Mouse (Mus musculus) liver, adult 2 months (tissue): ENCODE data around the gene Rapgef5. TPM values are rescaled to one million over a fixed set of nuclear protein-coding genes. Genes with fewer than 3 reads are reported as not detected.

Experiments used
- DNase-seq: peaks from one replicate; pipeline ENCODE4 v3.0.0-alpha.2; 2011; ENCODE audit warnings: low read depth, low spot score; ENCODE audit errors: extremely low read depth
- H3K27ac ChIP-seq: fragments of 200-500 bp; replicated peaks from 2 replicates; pipeline ENCODE4 v1.5.1; 2012; ENCODE audit warnings: low read depth, mild to moderate bottlenecking, control low read depth, inconsistent platforms, low read length; ENCODE audit not compliant: insufficient read depth
- H3K27me3 ChIP-seq: fragments of 200-500 bp; 2 replicates; pipeline ENCODE4 v1.6.1; 2012; ENCODE audit warnings: mild to moderate bottlenecking, moderate library complexity, low read length, inconsistent platforms; ENCODE audit not compliant: control insufficient read depth, insufficient read depth
- H3K36me3 ChIP-seq: fragments of 200-500 bp; 2 replicates; pipeline ENCODE4 v1.6.1; 2012; ENCODE audit warnings: low read length, inconsistent platforms; ENCODE audit not compliant: control insufficient read depth, insufficient read depth
- H3K4me1 ChIP-seq: fragments of 200-500 bp; 2 replicates; pipeline ENCODE4 v1.6.1; 2011; ENCODE audit warnings: low read length; ENCODE audit not compliant: control insufficient read depth, insufficient read depth
- H3K4me3 ChIP-seq: fragments of 200-500 bp; 2 replicates; pipeline ENCODE4 v1.5.1; 2011; ENCODE audit warnings: low read depth, mild to moderate bottlenecking, control low read depth, low read length, moderate library complexity; ENCODE audit not compliant: insufficient read depth
- H3K79me2 ChIP-seq: fragments of 200-500 bp; 2 replicates; pipeline ENCODE4 v1.6.1; 2012; ENCODE audit warnings: inconsistent platforms, mild to moderate bottlenecking, low read length, moderate library complexity; ENCODE audit not compliant: control insufficient read depth, insufficient read depth
- H3K9ac ChIP-seq: fragments of 200-500 bp; 2 replicates; pipeline ENCODE4 v1.6.1; 2012; ENCODE audit warnings: low read depth, mild to moderate bottlenecking, control low read depth, inconsistent platforms, low read length
- CTCF ChIP-seq: fragments of 200-500 bp; IDR thresholded peaks from 2 replicates; pipeline ENCODE4 v1.5.1; 2011; ENCODE audit warnings: low read depth, low read length, control low read depth
- POLR2A ChIP-seq: fragments of 200-500 bp; IDR thresholded peaks from 2 replicates; pipeline ENCODE4 v1.6.1; 2011; ENCODE audit warnings: low read length, control low read depth; ENCODE audit not compliant: insufficient read depth; ENCODE audit errors: extremely low read depth
- WGBS: fragments of 180-500 bp; shearing (Covaris S2); methylation state at CpG from one replicate; pipeline ENCODE4 v1.1.7; 2018; 5-methylcytosine and 5-hydroxymethylcytosine counted together
- polyA plus RNA-seq: library from polyadenylated mRNA; depleted of rRNA; stranded (reverse); fragments of >200 nt; gene quantifications from 2 replicates; pipeline ENCODE4 v1.2.3, GENCODE M21; 2012
- total RNA-seq: library from RNA; depleted of rRNA; stranded (reverse); fragments of >200 nt; gene quantifications from 2 replicates; pipeline ENCODE4 v1.2.3, GENCODE M21; 2014

Rapgef5 gene
- total and polyA plus RNA-seq, 2 experiments = 2.1 to 13.3 TPM

- Histone ChIP-seq H3K4me1 (no peaks in the 10 kb centered on the region), H3K27me3 (no peaks in the 10 kb centered on the region), H3K4me3 (no peak overlapping the region), H3K36me3 (no peaks in the 10 kb centered on the region), H3K79me2 (no peaks in the 10 kb centered on the region), H3K9ac (no peak overlapping the region), H3K27ac (no peak overlapping the region)
- TF ChIP-seq CTCF (no peak), POLR2A (no peak)
- WGBS = 55% methylated on average over 2 of the region's 2 CpGs
- DNase-seq = no peak
Measured at GRCm38 (mm10) chr12:117598190-117598589, 81.9 kb downstream of the Rapgef5 start.

- H3K4me3 ChIP-seq = no peak overlapping the region
- no peaks in the 10 kb centered on the region for H3K4me1 ChIP-seq
- WGBS = 78% methylated on average over 3 of the region's 3 CpGs
- no peaks in the 10 kb centered on the region for H3K79me2 ChIP-seq
- H3K27ac ChIP-seq = no peak overlapping the region
- DNase-seq = no peak
- no peak for TF ChIP-seq POLR2A
- TF ChIP-seq CTCF = no peak
- no peaks in the 10 kb centered on the region for H3K36me3 ChIP-seq
- no peaks in the 10 kb centered on the region for H3K27me3 ChIP-seq
- no peak overlapping the region for H3K9ac ChIP-seq
Measured at GRCm38 (mm10) chr12:117605966-117606365, 89.7 kb downstream of the Rapgef5 start.

- DNase-seq = no peak
- Histone ChIP-seq H3K9ac (no peak overlapping the region), H3K27ac (no peak overlapping the region), H3K4me1 (no peaks in the 10 kb centered on the region), H3K36me3 (no peaks in the 10 kb centered on the region), H3K4me3 (no peak overlapping the region), H3K79me2 (no peaks in the 10 kb centered on the region), H3K27me3 (no peaks in the 10 kb centered on the region)
- 92% methylated on average over 3 of the region's 3 CpGs for WGBS
- TF ChIP-seq POLR2A (no peak), CTCF (no peak)
Measured at GRCm38 (mm10) chr12:117612715-117613114, 96.4 kb downstream of the Rapgef5 start.

GRCm38 (mm10) chr12:117619523-117620023 is 103.3 kb downstream of the Rapgef5 start:
- Histone ChIP-seq H3K27ac (no peak overlapping the region), H3K27me3 (no peaks in the 10 kb centered on the region)

DNA sequence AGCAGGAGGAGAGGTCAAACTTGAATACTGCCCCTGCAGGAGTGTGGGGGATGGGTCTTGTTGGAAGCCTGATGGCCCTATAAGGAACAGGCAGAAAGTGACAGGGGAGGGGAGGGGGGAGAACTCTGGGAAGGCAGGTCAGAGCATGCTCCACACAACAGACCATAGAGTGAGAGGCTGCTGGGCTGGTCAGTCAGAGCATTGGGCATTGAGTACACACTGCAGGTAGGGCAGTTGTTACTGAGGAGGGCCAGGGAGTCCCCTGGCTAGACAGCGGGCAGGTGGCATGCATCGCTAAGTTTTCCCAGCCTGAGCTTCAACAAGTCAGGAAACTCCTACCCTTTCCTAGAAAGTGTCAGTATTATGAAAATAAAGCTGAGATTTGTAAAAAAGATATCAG is 106.7 kb downstream of the Rapgef5 start:
- H3K27me3 ChIP-seq = no peaks in the 10 kb centered on the region
- 92% methylated on average over 2 of the region's 2 CpGs for WGBS
- TF ChIP-seq CTCF = no peak
- no peak for TF ChIP-seq POLR2A

More at GRCm38 (mm10) chr12:117619523-117620023, 103.3 kb downstream of the Rapgef5 start:
- Histone ChIP-seq H3K4me3 (no peak overlapping the region), H3K79me2 (no peaks in the 10 kb centered on the region), H3K36me3 (no peaks in the 10 kb centered on the region), H3K4me1 (no peaks in the 10 kb centered on the region), H3K9ac (no peak overlapping the region)
- DNase-seq = no peak
- TF ChIP-seq CTCF (no peak), POLR2A (no peak)
- WGBS = 73% methylated on average over 4 of the region's 4 CpGs

GRCm38 (mm10) chr12:117627311-117627710 is 111.0 kb downstream of the Rapgef5 start:
- no peak overlapping the region for H3K9ac ChIP-seq
- no peaks in the 10 kb centered on the region for H3K79me2 ChIP-seq
- TF ChIP-seq POLR2A (no peak), CTCF (no peak)
- no peak for DNase-seq
- whole genome bisulfite sequencing = 71% methylated on average over 2 of the region's 2 CpGs
- no peaks in the 10 kb centered on the region for H3K27me3 ChIP-seq
- H3K4me3 ChIP-seq = no peak overlapping the region
- H3K27ac ChIP-seq = no peak overlapping the region
- H3K36me3 ChIP-seq = no peaks in the 10 kb centered on the region
- H3K4me1 ChIP-seq = no peaks in the 10 kb centered on the region

More for the DNA sequence above, 106.7 kb downstream of the Rapgef5 start:
- no peak overlapping the region for H3K27ac ChIP-seq
- H3K4me3 ChIP-seq = no peak overlapping the region
- H3K4me1 ChIP-seq = no peaks in the 10 kb centered on the region
- H3K36me3 ChIP-seq = no peaks in the 10 kb centered on the region
- H3K9ac ChIP-seq = no peak overlapping the region
- no peaks in the 10 kb centered on the region for H3K79me2 ChIP-seq
- no peak for DNase-seq
